In the genomic region with DNA sequence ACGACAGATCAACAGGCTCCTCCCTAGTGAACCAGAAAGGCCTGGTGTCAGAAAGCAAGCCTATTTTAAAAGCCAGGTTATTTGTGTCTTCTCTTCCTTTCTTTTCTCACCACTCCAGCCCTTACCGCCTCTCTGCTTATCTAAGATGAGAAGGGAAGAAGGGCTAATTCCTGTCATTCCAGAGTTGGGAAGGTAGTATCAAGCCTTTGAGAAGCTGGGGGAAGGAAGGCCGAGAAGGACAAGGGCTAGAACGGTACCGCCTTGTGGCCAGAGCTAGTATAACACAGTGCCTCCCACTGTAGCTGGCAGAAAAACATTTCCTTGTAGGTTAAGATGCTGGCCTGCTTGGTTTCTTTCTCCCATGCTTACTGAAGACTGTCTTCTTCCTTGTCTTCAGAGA, we compare ENCODE assay signal across 9 mouse cellular contexts. TPM values are rescaled to one million over a fixed set of nuclear protein-coding genes. Genes with fewer than 3 reads are reported as not detected.
DNase-seq lines count a peak whose midpoint lies in the region; ATAC-seq and TF ChIP-seq lines count a peak whose summit lies in the region.
"Had no signal": no experiment of that assay in that cellular context is flagged by ENCODE, and none has a peak within 500 bp of the region (broad histone marks: within the 10 kb centered on the region; RNA-seq: fewer than 3 reads in every experiment).

No protein-coding gene starts in this region.

- H3K9me3 ChIP-seq in heart, embryonic 13.5 days, result no peaks in the 10 kb centered on the region; the same call in 1 of the 2 replicates
- H3K9me3 ChIP-seq: stomach, embryonic 15.5 days had no signal

- H3K4me3 ChIP-seq in thymus, adult 2 months (ENCODE audit: control insufficient read depth, insufficient read depth, low read length), result no peak overlapping the region
- no peak overlapping the region for H3K4me3 ChIP-seq in cortical plate, adult 2 months (ENCODE audit: insufficient read depth, low read length)
- no peak overlapping the region for H3K4me3 ChIP-seq in heart, embryonic 13.5 days
- H3K4me3 ChIP-seq: stomach, embryonic 15.5 days had no signal

- DNase-seq in thymus, adult 2 months, result peak; percentile 55
- DNase-seq in thymus, adult 18-20 months, result no peak
- DNase-seq in adipocyte (ENCODE audit: low spot score), result peak; percentile 77
- DNase-seq in kidney, postnatal 36 days, result peak; percentile 65 to 85
- DNase-seq in thymus, postnatal 4 days, result peak; percentile 80

- H3K9ac ChIP-seq in heart, embryonic 13.5 days, result no peak overlapping the region
- H3K9ac ChIP-seq: stomach, embryonic 15.5 days had no signal

- TF ChIP-seq POLR2A in thymus, adult 2 months (IDR thresholded peaks at IDR 0.05; ENCODE audit: control insufficient read depth, extremely low read depth, insufficient read depth, low read length, poor library complexity), result no peak
- TF ChIP-seq POLR2A in cortical plate, adult 2 months (IDR thresholded peaks at IDR 0.05; ENCODE audit: extremely low read depth, insufficient read depth, low read length), result no peak

- peaks cover 2% of the 10 kb centered on the region; the same call in 1 of the 2 replicates for H3K4me1 ChIP-seq in thymus, adult 2 months (replicated peaks; ENCODE audit: control insufficient read depth, insufficient read depth, low read length)
- no peaks in the 10 kb centered on the region for H3K4me1 ChIP-seq in cortical plate, adult 2 months (ENCODE audit: control insufficient read depth, insufficient read depth, low read length)
- H3K4me1 ChIP-seq in heart, embryonic 13.5 days, result peaks cover 4% of the 10 kb centered on the region; the same call in 1 of the 2 replicates
- H3K4me1 ChIP-seq: stomach, embryonic 15.5 days had no signal

- H3K36me3 ChIP-seq in thymus, adult 2 months (ENCODE audit: control insufficient read depth, insufficient read depth, low read length), result peaks cover 71% of the 10 kb centered on the region
- H3K36me3 ChIP-seq in heart, embryonic 13.5 days, result peaks cover 49% of the 10 kb centered on the region

- H3K27me3 ChIP-seq in thymus, adult 2 months (ENCODE audit: control insufficient read depth, insufficient read depth, low read length), result no peaks in the 10 kb centered on the region
- H3K27me3 ChIP-seq in heart, embryonic 13.5 days (replicated peaks), result no peaks in the 10 kb centered on the region
- H3K27me3 ChIP-seq: stomach, embryonic 15.5 days had no signal

- ATAC-seq in heart, embryonic 13.5 days (ENCODE audit: extremely low read depth, insufficient number of reproducible peaks, low FRiP score, low TSS enrichment), result peak; percentile 5; the same call in 1 of the 2 replicates
- peak; percentile 88 for ATAC-seq in megakaryocyte-erythroid progenitor cell, adult 5-6 weeks (replicated peaks; ENCODE audit: low FRiP score, low TSS enrichment, poor library complexity, severe bottlenecking)

- WGBS in thymus, adult 2 months, result 52% methylated on average over 5 of the region's 5 CpGs
- whole genome bisulfite sequencing in heart, embryonic 13.5 days, result 10% methylated on average over 5 of the region's 5 CpGs

- no peak overlapping the region for H3K27ac ChIP-seq in thymus, adult 2 months (ENCODE audit: control insufficient read depth, insufficient read depth, low read length)
- H3K27ac ChIP-seq in cortical plate, adult 2 months (ENCODE audit: insufficient read depth, low read length), result no peak overlapping the region
- peak overlapping the region; percentile 13; the same call in 1 of the 2 replicates for H3K27ac ChIP-seq in heart, embryonic 13.5 days (replicated peaks)
- H3K27ac ChIP-seq: stomach, embryonic 15.5 days had no signal

- no peak overlapping the region for H3K4me2 ChIP-seq in heart, embryonic 13.5 days
- H3K4me2 ChIP-seq: stomach, embryonic 15.5 days had no signal

- TF ChIP-seq CTCF in thymus, adult 2 months (IDR thresholded peaks at IDR 0.05; ENCODE audit: borderline replicate concordance, control insufficient read depth, extremely low read depth, insufficient read depth, low read length, poor library complexity), result no peak
- peak; percentile 60 for TF ChIP-seq CTCF in cortical plate, adult 2 months (IDR thresholded peaks at IDR 0.05; ENCODE audit: extremely low read depth, insufficient read depth, low read length)

RNA-seq across cellular contexts. Expression of gene Sugt1, which starts 24.7 kb away (rescaled TPM):
- 6.2 and 10.2 TPM in 2 replicates for polyA plus RNA-seq in thymus, adult 2 months (2012; rRNA removed)
- 40.5 and 44.4 TPM in 2 replicates for polyA plus RNA-seq in cortical plate, adult 2 months (2012; rRNA removed)
- 95.3 and 108 TPM in 2 replicates for polyA plus RNA-seq in heart, embryonic 13.5 days (2015; fragmentation: Nextera tagmentation; extraction: Ambion mirVana)
- total RNA-seq in megakaryocyte-erythroid progenitor cell, adult 5-6 weeks (2014; fragmentation: Nextera tagmentation), result 76.0 and 94.6 TPM in 2 replicates
- total RNA-seq in megakaryocyte-erythroid progenitor cell, adult 5-6 weeks (2017), result 121 and 127 TPM in 2 replicates

Comparison
In these comparisons a context has a peak if more than half of its experiments do, and no peak if none do; other contexts are left out.
1. DNase-seq: peak in thymus, adult 2 months (single experiment), adipocyte (single experiment), kidney, postnatal 36 days (2 of 2) and thymus, postnatal 4 days (single experiment); none in thymus, adult 18-20 months (0 of 2).